Mouse (Mus musculus) lung, postnatal 0 days (tissue): ENCODE results near the gene Lhx1.

Source experiments
- CTCF ChIP-seq: IDR thresholded peaks from 2 replicates; pipeline ENCODE4 v1.5.1; 2016; ENCODE audit warnings: antibody characterized with exemption, mild to moderate bottlenecking
- EP300 ChIP-seq: IDR thresholded peaks from 2 replicates; pipeline ENCODE4 v1.6.1; 2016; ENCODE audit warnings: antibody characterized with exemption, mild to moderate bottlenecking, control low read depth

- no peak for TF ChIP-seq CTCF
- no peak for TF ChIP-seq EP300
Observed at GRCm38 (mm10) chr11:84570392-84570791, 45.1 kb upstream of the Lhx1 start.
